Mouse (Mus musculus) neural tube, embryonic 14.5 days (tissue): ENCODE measurements at regions not wholly inside any gene's neighbourhood (a gene's known extent, or its start where the extent isn't known, plus 50 kb on each side); places are given as distances from the start of the nearest gene placed in this dataset.

ENCODE experiments used
- ATAC-seq: fragments of 200-750 bp; cut with Nextera tagmentation; 2 replicates; pipeline ENCODE4 v1.8.0; 2017; ENCODE audit warnings: low read depth, mild to moderate bottlenecking, moderate TSS enrichment, moderate library complexity
- H3K27ac ChIP-seq: fragments of 300-500 bp; sonication (generic); 2 replicates; pipeline ENCODE4 v1.5.1; 2014; ENCODE audit warnings: low read depth, mild to moderate bottlenecking, control low read depth, low read length, moderate library complexity, mixed read lengths
- H3K27me3 ChIP-seq: fragments of 300-500 bp; sonication (generic); 2 replicates; pipeline ENCODE4 v1.6.1; 2014; ENCODE audit warnings: low read length; ENCODE audit not compliant: control insufficient read depth, insufficient read depth
- H3K36me3 ChIP-seq: fragments of 300-500 bp; sonication (generic); 2 replicates; pipeline ENCODE4 v1.6.1; 2014; ENCODE audit warnings: low read length, mixed read lengths; ENCODE audit not compliant: control insufficient read depth, insufficient read depth
- H3K4me1 ChIP-seq: fragments of 300-500 bp; sonication (generic); 2 replicates; pipeline ENCODE4 v1.6.1; 2014; ENCODE audit warnings: low read length; ENCODE audit not compliant: control insufficient read depth, insufficient read depth
- H3K4me2 ChIP-seq: fragments of 300-500 bp; sonication (generic); 2 replicates; pipeline ENCODE4 v1.6.1; 2014; ENCODE audit warnings: mild to moderate bottlenecking, low read depth, low read length, control low read depth
- H3K4me3 ChIP-seq: fragments of 300-500 bp; sonication (generic); 2 replicates; pipeline ENCODE4 v1.5.1; 2014; ENCODE audit warnings: low read depth, low read length, control low read depth, mixed read lengths
- H3K9ac ChIP-seq: fragments of 300-500 bp; sonication (generic); replicated peaks from 2 replicates; pipeline ENCODE4 v1.6.1; 2014; ENCODE audit warnings: low read depth, mild to moderate bottlenecking, control low read depth, low read length, mixed read lengths
- H3K9me3 ChIP-seq: fragments of 300-500 bp; sonication (generic); 2 replicates; pipeline ENCODE4 v1.6.1; 2016; ENCODE audit warnings: low read length; ENCODE audit not compliant: control insufficient read depth
- WGBS: fragments of 180-500 bp; shearing (Covaris S2); extraction: QIAGEN DNeasy Blood & Tissue Kit; methylation state at CpG from one replicate; pipeline ENCODE4 v1.1.7; 2014; 5-methylcytosine and 5-hydroxymethylcytosine counted together

DNA sequence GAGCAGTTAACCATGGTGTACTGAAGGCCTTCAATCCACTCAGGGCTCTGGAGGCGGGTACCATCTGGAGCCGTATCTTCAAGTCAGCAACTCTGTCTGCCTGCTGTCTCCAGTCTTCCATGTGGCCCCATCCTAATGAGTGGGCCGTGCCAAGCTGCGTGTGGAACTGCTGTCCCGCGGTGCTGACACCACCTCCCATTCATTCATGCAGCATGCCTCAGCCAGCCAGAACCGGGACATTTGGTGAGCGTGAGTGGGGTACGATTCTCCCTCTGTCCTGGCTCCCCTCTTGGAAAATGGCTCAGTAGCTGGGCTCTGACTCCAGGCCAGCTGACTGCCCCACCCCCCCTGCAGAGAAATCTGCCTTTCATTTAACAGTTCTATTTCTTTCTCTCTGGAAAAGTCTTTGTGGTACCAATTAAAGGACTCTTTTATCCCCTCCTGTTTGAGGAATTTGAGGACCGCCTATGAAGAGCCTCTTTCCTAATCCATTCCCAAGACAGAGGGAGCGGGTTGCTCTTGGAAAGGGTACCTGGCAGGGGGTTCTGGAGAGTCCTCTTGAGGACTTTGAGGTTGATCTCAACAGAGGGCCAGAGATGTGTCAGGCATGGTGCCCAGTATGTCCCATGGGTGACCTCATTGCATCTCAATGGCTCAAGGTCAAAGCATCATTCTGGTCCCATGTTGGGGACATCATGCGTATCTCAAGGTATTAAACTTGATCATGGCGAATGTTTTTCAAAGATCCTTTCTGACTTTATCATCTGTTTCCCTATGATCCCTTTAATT lies 55.5 kb upstream of the Brd7 start:
- Histone ChIP-seq H3K27me3 (no peaks in the 10 kb centered on the region), H3K4me2 (no peak overlapping the region), H3K4me1 (no peaks in the 10 kb centered on the region), H3K9me3 (no peaks in the 10 kb centered on the region), H3K9ac (no peak overlapping the region), H3K4me3 (no peak overlapping the region), H3K36me3 (no peaks in the 10 kb centered on the region), H3K27ac (no peak overlapping the region)
- 40% methylated on average over 13 of the region's 13 CpGs for WGBS
- ATAC-seq = no peak

DNA sequence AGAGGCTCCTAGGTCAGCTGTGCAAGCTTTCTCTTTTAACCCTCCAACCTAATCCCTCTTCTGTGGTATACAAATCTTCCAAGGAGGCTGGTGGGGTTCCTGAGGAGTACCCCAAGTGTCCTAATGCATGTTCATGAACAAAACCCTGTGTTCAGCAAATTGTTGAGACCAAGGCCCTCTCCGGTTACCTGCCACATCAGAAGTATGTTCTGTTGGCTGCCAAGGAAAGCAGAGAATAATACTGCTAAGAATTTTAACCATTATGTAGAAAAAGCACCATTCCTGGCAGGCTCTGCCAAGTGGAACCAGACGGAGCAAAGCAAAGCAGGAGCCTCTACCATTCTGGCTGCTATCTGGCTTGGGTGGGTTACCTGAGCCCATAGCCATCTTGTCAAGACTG lies 61.3 kb upstream of the Brd7 start:
- Histone ChIP-seq H3K4me1 (no peaks in the 10 kb centered on the region), H3K27me3 (no peaks in the 10 kb centered on the region), H3K27ac (no peak overlapping the region), H3K9ac (no peak overlapping the region), H3K9me3 (no peaks in the 10 kb centered on the region), H3K36me3 (no peaks in the 10 kb centered on the region), H3K4me2 (no peak overlapping the region), H3K4me3 (no peak overlapping the region)
- WGBS = 89% methylated on average over 2 of the region's 2 CpGs
- ATAC-seq = no peak

DNA sequence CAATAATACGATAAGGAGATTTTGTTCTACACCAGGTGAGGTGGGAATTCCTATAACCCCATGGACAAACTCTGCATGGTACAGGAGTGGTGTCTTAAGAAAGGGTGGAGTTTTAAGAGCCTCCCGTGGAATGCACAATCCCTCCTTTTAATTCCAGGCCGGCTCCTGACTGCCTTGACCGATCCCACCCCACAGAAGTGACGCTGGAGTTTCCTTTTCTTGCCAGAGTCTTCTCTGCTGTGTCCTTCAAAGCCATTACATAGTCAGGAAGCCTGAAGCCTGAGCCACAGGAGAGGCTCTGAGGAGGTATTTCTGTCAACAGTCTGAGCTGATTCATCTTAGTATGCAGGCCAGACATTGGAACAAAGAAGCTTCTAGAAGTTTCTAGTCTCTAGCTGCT lies 66.6 kb upstream of the Brd7 start:
- ATAC-seq = no peak
- 82% methylated on average over 5 of the region's 5 CpGs for WGBS
- Histone ChIP-seq H3K27ac (no peak overlapping the region), H3K4me1 (no peaks in the 10 kb centered on the region), H3K36me3 (no peaks in the 10 kb centered on the region), H3K4me3 (no peak overlapping the region), H3K9me3 (no peaks in the 10 kb centered on the region), H3K27me3 (no peaks in the 10 kb centered on the region), H3K4me2 (no peak overlapping the region), H3K9ac (no peak overlapping the region)

DNA sequence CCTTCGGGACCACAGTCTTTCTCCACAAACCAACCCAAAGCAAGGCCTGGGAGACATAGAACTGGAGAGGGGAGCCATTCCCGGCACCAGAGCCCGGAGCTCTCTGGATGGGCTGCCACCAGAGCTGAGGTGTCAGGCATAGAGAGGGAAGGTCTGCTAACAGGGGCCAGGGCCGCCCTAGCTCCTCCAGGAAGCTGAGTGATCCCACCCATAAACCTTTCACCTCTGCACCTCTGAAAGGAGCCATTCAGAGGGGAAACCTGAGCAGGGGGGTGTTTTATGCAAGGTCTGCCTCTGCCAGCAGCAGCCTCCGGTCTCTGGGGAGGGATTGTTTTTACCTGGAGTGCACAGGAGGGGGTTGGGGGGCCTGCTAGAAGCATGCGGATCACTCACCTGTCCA lies 69.4 kb upstream of the Brd7 start:
- Histone ChIP-seq H3K4me1 (no peaks in the 10 kb centered on the region), H3K27me3 (no peaks in the 10 kb centered on the region), H3K4me3 (no peak overlapping the region), H3K9ac (no peak overlapping the region), H3K36me3 (no peaks in the 10 kb centered on the region), H3K4me2 (no peak overlapping the region), H3K9me3 (no peaks in the 10 kb centered on the region), H3K27ac (no peak overlapping the region)
- 54% methylated on average over 6 of the region's 6 CpGs for WGBS
- ATAC-seq = no peak

DNA sequence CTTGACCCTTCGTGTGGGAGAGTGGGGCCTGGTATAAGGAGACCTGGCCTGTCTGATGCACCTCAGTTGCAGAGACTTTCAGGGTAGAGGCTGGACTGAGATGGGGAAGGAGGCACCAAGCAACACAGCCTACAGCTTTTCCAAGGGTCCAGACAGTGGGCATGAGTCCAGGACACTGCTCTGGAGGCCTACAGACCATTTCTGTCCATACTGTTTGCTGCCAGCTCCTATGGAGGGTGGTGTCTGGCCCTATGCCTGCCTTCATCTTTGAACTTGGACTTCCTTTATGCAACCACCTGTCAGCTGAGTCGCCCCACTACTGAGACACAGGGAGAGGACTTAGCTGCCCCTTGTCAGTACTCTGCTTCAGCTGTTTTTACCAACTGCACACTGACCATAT lies 73.7 kb upstream of the Brd7 start:
- no peaks in the 10 kb centered on the region for H3K36me3 ChIP-seq
- H3K4me3 ChIP-seq = no peak overlapping the region
- WGBS = 89% methylated on average over 2 of the region's 2 CpGs

DNA sequence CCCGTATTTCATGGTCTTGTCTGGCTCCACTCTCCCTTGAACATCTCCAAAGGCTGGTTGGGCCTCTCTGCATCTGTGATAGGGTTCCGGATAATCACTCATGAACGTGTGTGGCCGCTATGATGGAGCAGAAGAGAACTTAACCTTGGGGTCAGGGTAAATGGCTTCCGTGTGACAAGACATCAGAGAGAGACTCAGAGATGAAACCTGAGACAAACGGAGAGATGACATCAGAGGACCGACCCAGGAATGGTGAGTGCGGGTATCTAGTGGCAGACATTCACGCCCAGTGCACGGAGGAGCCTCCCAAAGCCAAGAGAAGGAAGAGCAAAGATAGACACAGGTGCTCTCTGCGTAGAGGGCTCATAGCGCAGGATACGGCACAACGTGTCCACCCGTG lies 78.2 kb upstream of the Brd7 start:
- Histone ChIP-seq H3K4me2 (no peak overlapping the region), H3K4me3 (no peak overlapping the region), H3K36me3 (no peaks in the 10 kb centered on the region), H3K9me3 (no peaks in the 10 kb centered on the region), H3K4me1 (no peaks in the 10 kb centered on the region), H3K27ac (no peak overlapping the region), H3K9ac (no peak overlapping the region), H3K27me3 (no peaks in the 10 kb centered on the region)
- no peak for ATAC-seq
- 85% methylated on average over 15 of the region's 15 CpGs for WGBS

More for the DNA sequence above, 73.7 kb upstream of the Brd7 start:
- Histone ChIP-seq H3K27me3 (no peaks in the 10 kb centered on the region), H3K4me2 (no peak overlapping the region), H3K9me3 (no peaks in the 10 kb centered on the region), H3K4me1 (no peaks in the 10 kb centered on the region), H3K27ac (no peak overlapping the region), H3K9ac (no peak overlapping the region)
- no peak for ATAC-seq

DNA sequence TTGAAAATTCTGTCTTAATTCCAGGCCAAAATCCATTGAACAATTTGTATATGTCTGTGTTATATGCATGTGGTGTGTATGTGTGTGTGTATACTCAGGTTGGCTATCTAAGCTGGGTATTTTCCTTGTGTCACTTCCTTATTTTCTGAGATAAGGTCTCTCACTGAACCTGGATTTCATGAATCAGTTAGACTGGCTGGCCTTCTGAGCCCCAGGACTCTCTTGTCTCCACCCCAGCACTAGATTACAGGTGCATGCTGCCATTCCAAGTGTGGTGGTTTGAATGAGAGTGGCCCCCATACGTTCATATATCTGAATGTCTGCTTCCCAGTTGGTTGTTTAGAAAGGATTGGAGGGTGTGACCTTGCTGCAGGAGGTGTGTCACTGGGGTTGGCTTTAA lies 77.8 kb upstream of the Nkd1 start:
- Histone ChIP-seq H3K4me3 (no peak overlapping the region), H3K27ac (no peak overlapping the region), H3K9me3 (no peaks in the 10 kb centered on the region), H3K36me3 (no peaks in the 10 kb centered on the region), H3K4me1 (no peaks in the 10 kb centered on the region), H3K4me2 (no peak overlapping the region), H3K9ac (no peak overlapping the region), H3K27me3 (no peaks in the 10 kb centered on the region)
- ATAC-seq = no peak
- 50% methylated on average over 1 of the region's 1 CpGs for WGBS

DNA sequence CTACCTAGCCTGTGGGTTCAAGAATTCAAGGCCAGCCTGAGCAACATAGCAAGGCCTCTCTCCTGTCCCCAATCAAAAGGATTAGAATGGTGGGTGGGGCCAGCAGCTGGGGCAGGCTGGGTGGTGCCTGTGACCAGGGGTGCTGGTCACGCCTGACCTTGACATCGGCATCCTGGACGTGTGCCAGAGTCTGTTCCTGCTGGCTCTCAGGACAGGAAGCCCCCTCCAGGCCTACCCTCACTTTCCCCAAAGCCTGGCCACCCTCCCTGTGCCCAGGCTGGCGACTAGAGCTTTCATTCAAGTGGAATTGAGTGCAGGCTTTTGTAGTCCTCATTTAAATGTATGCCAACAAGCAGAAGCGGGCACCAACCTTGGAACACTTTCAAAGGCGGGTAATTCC lies 73.7 kb upstream of the Nkd1 start:
- Histone ChIP-seq H3K9me3 (no peaks in the 10 kb centered on the region), H3K4me1 (no peaks in the 10 kb centered on the region; the same call in 1 of the 2 replicates), H3K36me3 (no peaks in the 10 kb centered on the region), H3K9ac (no peak overlapping the region), H3K4me3 (no peak overlapping the region), H3K27me3 (peaks cover 3% of the 10 kb centered on the region; the same call in 1 of the 2 replicates), H3K27ac (peak overlapping the region; percentile 55), H3K4me2 (no peak overlapping the region)
- 31% methylated on average over 6 of the region's 6 CpGs for WGBS
- ATAC-seq = peak; percentile 65; the same call in 1 of the 2 replicates

DNA sequence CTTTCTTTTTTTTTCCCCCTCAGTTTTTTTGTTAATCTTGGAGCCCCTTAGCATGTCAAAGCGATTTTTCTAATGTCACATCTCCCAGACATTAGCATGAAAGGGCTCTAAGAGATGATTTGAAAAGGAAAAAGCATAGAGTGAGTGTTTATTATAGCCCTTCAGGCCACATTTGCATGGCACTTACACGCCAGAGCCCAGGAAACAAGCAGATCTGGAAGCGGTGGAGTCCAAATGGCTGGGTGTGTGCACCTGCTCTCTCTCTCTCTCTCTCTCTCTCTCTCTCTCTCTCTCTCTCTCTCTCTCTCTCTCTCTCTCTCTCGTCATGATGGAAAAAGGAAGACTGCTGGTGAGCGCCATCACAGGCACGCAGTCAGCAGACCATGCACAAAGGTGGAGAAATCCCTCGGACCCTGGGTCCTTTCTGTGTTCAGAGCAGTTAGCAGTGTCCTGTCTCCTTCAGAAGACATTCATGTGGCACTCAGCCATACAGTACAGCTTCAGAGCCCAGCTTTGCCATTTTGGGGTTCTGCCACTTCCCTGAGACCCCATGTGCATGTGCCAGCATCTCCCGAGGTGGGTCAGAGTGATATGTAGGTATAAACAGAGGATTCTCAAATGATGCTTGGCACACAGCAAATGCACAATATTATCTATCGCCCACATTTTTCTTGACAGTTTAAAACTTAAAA lies 73.2 kb upstream of the Nkd1 start:
- no peak overlapping the region for H3K9ac ChIP-seq
- WGBS = 52% methylated on average over 8 of the region's 9 CpGs
- no peaks in the 10 kb centered on the region for H3K36me3 ChIP-seq
- H3K27ac ChIP-seq = no peak overlapping the region
- H3K4me2 ChIP-seq = no peak overlapping the region
- no peaks in the 10 kb centered on the region for H3K9me3 ChIP-seq
- peak; percentile 41; the same call in 1 of the 2 replicates for ATAC-seq
- H3K4me3 ChIP-seq = no peak overlapping the region
- peaks cover 3% of the 10 kb centered on the region; the same call in 1 of the 2 replicates for H3K27me3 ChIP-seq
- H3K4me1 ChIP-seq = no peaks in the 10 kb centered on the region; the same call in 1 of the 2 replicates
